Mouse (Mus musculus): Measurements from ENCODE around the gene Ing4. TPM values are rescaled to one million over a fixed set of nuclear protein-coding genes. Genes with fewer than 3 reads are reported as not detected.

The Ing4 gene
- total and polyA plus RNA-seq, 3 experiments: 14.3 to 118 (median 37.5) TPM

- Histone ChIP-seq H3K4me1 (ENCODE audit: insufficient read depth, low read depth, low read length) (peaks cover 16% of the 10 kb centered on the region), H3K4me3 (ENCODE audit: low read depth, low read length) (peak within 1 kb of the TSS; percentile 65; the same call in 1 of the 2 replicates), H3K27me3 (ENCODE audit: insufficient read depth, low read length) (peaks cover 74% of the 10 kb centered on the region), H3K9me3 (replicated peaks) (no peaks in the 10 kb centered on the region), H3K36me3 (replicated peaks) (no peaks in the 10 kb centered on the region)
- ATAC-seq (ENCODE audit: extremely low read depth, insufficient number of reproducible peaks, low FRiP score, poor library complexity, severe bottlenecking) (peak; percentile 34; the same call in 1 of the 2 replicates), DNase-seq (ENCODE audit: low spot score) (peak; percentile 63)
- no peak for TF ChIP-seq GATA2 (IDR thresholded peaks at IDR 0.05; ENCODE audit: borderline replicate concordance, low read depth, low read length)
- no peak for TF ChIP-seq CTCF (IDR thresholded peaks at IDR 0.05; ENCODE audit: low read depth, low read length)
- no peak for TF ChIP-seq POLR2AphosphoS5 (IDR thresholded peaks at IDR 0.05; ENCODE audit: insufficient replicate concordance, low read depth, low read length)
- TF ChIP-seq GATA1 (IDR thresholded peaks at IDR 0.05; ENCODE audit: borderline replicate concordance, low read length): no peak
- no peak for TF ChIP-seq TAL1 (conservative IDR thresholded peaks at IDR 0.05; ENCODE audit: low read depth, low read length)
These were observed 42.7 kb upstream of the Ing4 start, which contains the start of gene Pianp for GRCm38 (mm10) chr6:124996551-124997501. Gene Pianp (plus strand): TSS chr6:124996694.

- no peak for DNase-seq (ENCODE audit: low spot score)
- Histone ChIP-seq H3K4me3 (ENCODE audit: low read depth, low read length) (no peak overlapping the region), H3K4me1 (ENCODE audit: insufficient read depth, low read depth, low read length) (peaks cover 16% of the 10 kb centered on the region), H3K27me3 (ENCODE audit: insufficient read depth, low read length) (peaks cover 79% of the 10 kb centered on the region), H3K9me3 (replicated peaks) (no peaks in the 10 kb centered on the region), H3K36me3 (replicated peaks) (no peaks in the 10 kb centered on the region)
- no peak for ATAC-seq (ENCODE audit: extremely low read depth, insufficient number of reproducible peaks, low FRiP score, poor library complexity, severe bottlenecking)
- TF ChIP-seq POLR2AphosphoS5 (IDR thresholded peaks at IDR 0.05; ENCODE audit: insufficient replicate concordance, low read depth, low read length): no peak
- no peak for TF ChIP-seq GATA2 (IDR thresholded peaks at IDR 0.05; ENCODE audit: borderline replicate concordance, low read depth, low read length)
- no peak for TF ChIP-seq CTCF (IDR thresholded peaks at IDR 0.05; ENCODE audit: low read depth, low read length)
- TF ChIP-seq TAL1 (conservative IDR thresholded peaks at IDR 0.05; ENCODE audit: low read depth, low read length): no peak
- no peak for TF ChIP-seq GATA1 (IDR thresholded peaks at IDR 0.05; ENCODE audit: borderline replicate concordance, low read length)
These were observed 41.5 kb upstream of the Ing4 start for GRCm38 (mm10) chr6:124998066-124998465.

GRCm38 (mm10) chr6:124999091-124999490 is 40.5 kb upstream of the Ing4 start:
- Histone ChIP-seq H3K36me3 (replicated peaks) (no peaks in the 10 kb centered on the region), H3K27me3 (ENCODE audit: insufficient read depth, low read length) (peaks cover 79% of the 10 kb centered on the region), H3K4me3 (ENCODE audit: low read depth, low read length) (no peak overlapping the region), H3K9me3 (replicated peaks) (no peaks in the 10 kb centered on the region), H3K4me1 (ENCODE audit: insufficient read depth, low read depth, low read length) (peaks cover 22% of the 10 kb centered on the region)
- DNase-seq (ENCODE audit: low spot score) (no peak), ATAC-seq (ENCODE audit: extremely low read depth, insufficient number of reproducible peaks, low FRiP score, poor library complexity, severe bottlenecking) (no peak)
- TF ChIP-seq GATA2 (IDR thresholded peaks at IDR 0.05; ENCODE audit: borderline replicate concordance, low read depth, low read length): no peak
- no peak for TF ChIP-seq CTCF (IDR thresholded peaks at IDR 0.05; ENCODE audit: low read depth, low read length)
- TF ChIP-seq GATA1 (IDR thresholded peaks at IDR 0.05; ENCODE audit: borderline replicate concordance, low read length): no peak
- TF ChIP-seq TAL1 (conservative IDR thresholded peaks at IDR 0.05; ENCODE audit: low read depth, low read length): no peak
- TF ChIP-seq POLR2AphosphoS5 (IDR thresholded peaks at IDR 0.05; ENCODE audit: insufficient replicate concordance, low read depth, low read length): no peak

GRCm38 (mm10) chr6:124999546-124999945 is 40.0 kb upstream of the Ing4 start:
- no peaks in the 10 kb centered on the region for H3K9me3 ChIP-seq (replicated peaks)
- peaks cover 26% of the 10 kb centered on the region for H3K4me1 ChIP-seq (ENCODE audit: insufficient read depth, low read depth, low read length)
- no peak overlapping the region for H3K4me3 ChIP-seq (ENCODE audit: low read depth, low read length)
- H3K36me3 ChIP-seq (replicated peaks): peaks cover 3% of the 10 kb centered on the region
- no peak for DNase-seq (ENCODE audit: low spot score)
- peaks cover 77% of the 10 kb centered on the region for H3K27me3 ChIP-seq (ENCODE audit: insufficient read depth, low read length)
- no peak for ATAC-seq (ENCODE audit: extremely low read depth, insufficient number of reproducible peaks, low FRiP score, poor library complexity, severe bottlenecking)
- TF ChIP-seq POLR2AphosphoS5 (IDR thresholded peaks at IDR 0.05; ENCODE audit: insufficient replicate concordance, low read depth, low read length) (no peak), CTCF (IDR thresholded peaks at IDR 0.05; ENCODE audit: low read depth, low read length) (no peak), GATA1 (IDR thresholded peaks at IDR 0.05; ENCODE audit: borderline replicate concordance, low read length) (no peak), TAL1 (conservative IDR thresholded peaks at IDR 0.05; ENCODE audit: low read depth, low read length) (no peak), GATA2 (IDR thresholded peaks at IDR 0.05; ENCODE audit: borderline replicate concordance, low read depth, low read length) (no peak)

- peaks cover 8% of the 10 kb centered on the region for H3K36me3 ChIP-seq (replicated peaks)
- H3K27me3 ChIP-seq (ENCODE audit: insufficient read depth, low read length): peaks cover 41% of the 10 kb centered on the region
- no peak for TF ChIP-seq POLR2AphosphoS5 (IDR thresholded peaks at IDR 0.05; ENCODE audit: insufficient replicate concordance, low read depth, low read length)
- peaks cover 25% of the 10 kb centered on the region for H3K4me1 ChIP-seq (ENCODE audit: insufficient read depth, low read depth, low read length)
- ATAC-seq (ENCODE audit: extremely low read depth, insufficient number of reproducible peaks, low FRiP score, poor library complexity, severe bottlenecking) (no peak), DNase-seq (ENCODE audit: low spot score) (no peak)
- no peak overlapping the region for H3K4me3 ChIP-seq (ENCODE audit: low read depth, low read length)
- no peaks in the 10 kb centered on the region for H3K9me3 ChIP-seq (replicated peaks)
These were observed 35.9 kb upstream of the Ing4 start for GRCm38 (mm10) chr6:125003706-125004105.

- Histone ChIP-seq H3K9me3 (replicated peaks) (no peaks in the 10 kb centered on the region), H3K36me3 (replicated peaks) (peaks cover 9% of the 10 kb centered on the region), H3K4me1 (ENCODE audit: insufficient read depth, low read depth, low read length) (peaks cover 30% of the 10 kb centered on the region), H3K4me3 (ENCODE audit: low read depth, low read length) (no peak overlapping the region), H3K27me3 (ENCODE audit: insufficient read depth, low read length) (peaks cover 31% of the 10 kb centered on the region)
- DNase-seq (ENCODE audit: low spot score) (no peak), ATAC-seq (ENCODE audit: extremely low read depth, insufficient number of reproducible peaks, low FRiP score, poor library complexity, severe bottlenecking) (no peak)
- TF ChIP-seq GATA2 (IDR thresholded peaks at IDR 0.05; ENCODE audit: borderline replicate concordance, low read depth, low read length) (no peak), GATA1 (IDR thresholded peaks at IDR 0.05; ENCODE audit: borderline replicate concordance, low read length) (no peak), TAL1 (conservative IDR thresholded peaks at IDR 0.05; ENCODE audit: low read depth, low read length) (no peak), POLR2AphosphoS5 (IDR thresholded peaks at IDR 0.05; ENCODE audit: insufficient replicate concordance, low read depth, low read length) (no peak), CTCF (IDR thresholded peaks at IDR 0.05; ENCODE audit: low read depth, low read length) (no peak)
These were observed 34.5 kb upstream of the Ing4 start for GRCm38 (mm10) chr6:125005086-125005485.

All from G1E (cell line).